Mouse (Mus musculus) hindbrain, postnatal 0 days (tissue): ENCODE measurements around the gene Ggct. TPM values are rescaled to one million over a fixed set of nuclear protein-coding genes. Genes with fewer than 3 reads are reported as not detected.

Experiments
- ATAC-seq: fragments of 200-750 bp; cut with Nextera tagmentation; 2 replicates; pipeline ENCODE4 v1.8.0; 2017; ENCODE audit warnings: mild to moderate bottlenecking, moderate TSS enrichment, moderate library complexity
- DNase-seq: peaks from one replicate; pipeline ENCODE4 v3.0.0-alpha.2; 2015; ENCODE audit warnings: low spot score
- H3K27ac ChIP-seq: fragments of 300-500 bp; sonication (generic); 2 replicates; pipeline ENCODE4 v1.5.1; 2014; ENCODE audit warnings: mild to moderate bottlenecking
- H3K27me3 ChIP-seq: fragments of 300-500 bp; sonication (generic); 2 replicates; pipeline ENCODE4 v1.6.1; 2014; ENCODE audit warnings: low read length, mixed read lengths; ENCODE audit not compliant: insufficient read depth
- H3K36me3 ChIP-seq: fragments of 300-500 bp; sonication (generic); 2 replicates; pipeline ENCODE4 v1.6.1; 2014; ENCODE audit warnings: low read length, mixed read lengths; ENCODE audit not compliant: insufficient read depth
- H3K4me1 ChIP-seq: fragments of 300-500 bp; sonication (generic); 2 replicates; pipeline ENCODE4 v1.6.1; 2014; ENCODE audit warnings: antibody characterized with exemption, low read length, mixed read lengths; ENCODE audit not compliant: insufficient read depth
- H3K4me2 ChIP-seq: fragments of 300-500 bp; sonication (generic); 2 replicates; pipeline ENCODE4 v1.6.1; 2014; ENCODE audit warnings: low read depth, mild to moderate bottlenecking, low read length, moderate library complexity, mixed read lengths
- H3K4me3 ChIP-seq: fragments of 300-500 bp; sonication (generic); 2 replicates; pipeline ENCODE4 v1.5.1; 2014; ENCODE audit warnings: low read length
- H3K9ac ChIP-seq: fragments of 300-500 bp; sonication (generic); replicated peaks from 2 replicates; pipeline ENCODE4 v1.6.1; 2014; ENCODE audit warnings: mild to moderate bottlenecking, low read length, moderate library complexity, mixed read lengths
- H3K9me3 ChIP-seq: fragments of 300-500 bp; sonication (generic); 2 replicates; pipeline ENCODE4 v1.6.1; 2016; ENCODE audit warnings: low read length, mixed read lengths
- CTCF ChIP-seq: IDR thresholded peaks from 2 replicates; pipeline ENCODE4 v1.5.1; 2016; ENCODE audit warnings: antibody characterized with exemption, control low read depth, low read depth
- WGBS: fragments of 180-500 bp; shearing (Covaris S2); extraction: QIAGEN DNeasy Blood & Tissue Kit; methylation state at CpG from one replicate; pipeline ENCODE4 v1.1.7; 2014; 5-methylcytosine and 5-hydroxymethylcytosine counted together
- polyA plus RNA-seq: library from polyadenylated mRNA; unstranded; fragments of >200 nt; fragmentation: Nextera tagmentation; extraction: Ambion mirVana; gene quantifications from 2 replicates; pipeline ENCODE4 v1.2.1, GENCODE M21; 2015
- total RNA-seq: library from RNA; depleted of rRNA; stranded (reverse); fragments of >200 nt; gene quantifications from 2 replicates; pipeline ENCODE4 v1.2.3, GENCODE M21; 2014

Gene Ggct
- total and polyA plus RNA-seq, 2 experiments from 2014 or later: 8.5 to 23.0 TPM

DNA sequence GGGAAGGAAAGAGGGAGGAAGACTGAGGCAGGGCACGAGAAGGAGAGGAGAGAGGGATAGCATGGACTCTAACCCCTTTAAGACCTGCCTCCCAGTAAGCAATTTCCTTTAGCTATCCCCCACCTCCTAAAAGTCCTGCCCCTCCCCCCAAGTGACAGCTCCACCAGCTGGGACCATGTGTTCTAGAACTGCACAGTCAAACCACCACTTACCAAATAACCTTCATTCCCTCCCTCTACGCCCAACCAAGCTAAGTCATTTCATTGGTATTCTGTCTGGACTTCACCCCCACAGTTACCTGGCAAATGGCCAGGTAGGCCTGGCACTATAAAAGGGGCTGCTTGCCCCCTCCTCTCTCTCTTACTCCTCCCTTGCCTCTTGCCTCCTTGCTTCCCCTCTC is 34.9 kb upstream of the Ggct start:
- Histone ChIP-seq H3K36me3 (no peaks in the 10 kb centered on the region), H3K4me3 (no peak overlapping the region), H3K9ac (no peak overlapping the region), H3K27ac (no peak overlapping the region), H3K4me1 (no peaks in the 10 kb centered on the region), H3K27me3 (no peaks in the 10 kb centered on the region), H3K4me2 (no peak overlapping the region), H3K9me3 (no peaks in the 10 kb centered on the region)
- 56% methylated on average over 2 of the region's 2 CpGs for WGBS
- DNase-seq: peak; percentile 39
- no peak for TF ChIP-seq CTCF
- no peak for ATAC-seq

DNA sequence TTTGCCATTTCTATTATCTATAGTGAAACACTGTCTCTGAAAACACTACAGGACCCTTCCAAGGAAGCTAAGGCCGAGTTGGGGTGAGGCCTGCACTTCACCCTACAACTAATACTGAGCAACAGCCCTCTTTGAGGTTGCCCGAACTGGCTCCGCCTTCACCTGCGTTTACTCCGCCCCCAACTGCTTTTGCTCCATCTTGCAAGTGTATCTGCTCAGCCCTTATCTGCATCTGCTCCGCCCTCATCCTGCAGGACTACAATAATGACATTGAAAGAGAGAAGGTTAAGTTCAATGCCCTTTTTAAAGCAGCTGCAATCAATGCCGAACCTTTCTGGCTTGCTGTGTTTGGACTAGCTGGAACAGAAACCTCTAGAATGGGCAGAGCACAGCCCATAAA is 29.1 kb upstream of the Ggct start:
- H3K27me3 ChIP-seq: no peaks in the 10 kb centered on the region
- no peak overlapping the region for H3K4me2 ChIP-seq
- no peak for TF ChIP-seq CTCF
- DNase-seq: no peak
- H3K4me3 ChIP-seq: no peak overlapping the region
- no peaks in the 10 kb centered on the region for H3K4me1 ChIP-seq
- 89% methylated on average over 7 of the region's 7 CpGs for WGBS
- ATAC-seq: no peak
- no peaks in the 10 kb centered on the region for H3K9me3 ChIP-seq
- H3K27ac ChIP-seq: no peak overlapping the region
- H3K36me3 ChIP-seq: no peaks in the 10 kb centered on the region
- no peak overlapping the region for H3K9ac ChIP-seq

DNA sequence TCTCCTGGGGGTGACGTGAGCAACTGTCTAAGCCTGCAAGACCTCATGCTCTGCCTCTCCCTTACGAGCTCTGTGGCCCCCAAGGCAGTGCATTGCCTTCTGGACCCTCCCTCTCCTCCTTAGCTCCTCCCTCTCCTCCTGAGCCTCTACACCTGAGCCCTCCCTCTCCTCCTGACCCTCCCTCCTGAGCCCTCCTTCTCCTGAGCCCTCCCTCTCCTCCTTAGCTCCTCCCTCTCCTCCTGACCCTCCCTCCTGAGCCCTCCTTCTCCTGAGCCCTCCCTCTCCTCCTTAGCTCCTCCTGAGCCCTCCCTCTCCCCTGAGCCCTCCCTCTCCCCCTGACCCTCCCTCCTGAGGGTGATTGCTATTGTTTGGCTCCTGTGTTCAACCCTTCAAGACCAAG is 25.7 kb upstream of the Ggct start:
- no peak for ATAC-seq
- DNase-seq: no peak
- 81% methylated on average over 2 of the region's 2 CpGs for WGBS
- no peaks in the 10 kb centered on the region for H3K27me3 ChIP-seq
- H3K4me1 ChIP-seq: no peaks in the 10 kb centered on the region
- TF ChIP-seq CTCF: no peak
- H3K36me3 ChIP-seq: no peaks in the 10 kb centered on the region
- H3K27ac ChIP-seq: no peak overlapping the region
- H3K9me3 ChIP-seq: no peaks in the 10 kb centered on the region
- no peak overlapping the region for H3K9ac ChIP-seq
- no peak overlapping the region for H3K4me3 ChIP-seq
- H3K4me2 ChIP-seq: no peak overlapping the region

DNA sequence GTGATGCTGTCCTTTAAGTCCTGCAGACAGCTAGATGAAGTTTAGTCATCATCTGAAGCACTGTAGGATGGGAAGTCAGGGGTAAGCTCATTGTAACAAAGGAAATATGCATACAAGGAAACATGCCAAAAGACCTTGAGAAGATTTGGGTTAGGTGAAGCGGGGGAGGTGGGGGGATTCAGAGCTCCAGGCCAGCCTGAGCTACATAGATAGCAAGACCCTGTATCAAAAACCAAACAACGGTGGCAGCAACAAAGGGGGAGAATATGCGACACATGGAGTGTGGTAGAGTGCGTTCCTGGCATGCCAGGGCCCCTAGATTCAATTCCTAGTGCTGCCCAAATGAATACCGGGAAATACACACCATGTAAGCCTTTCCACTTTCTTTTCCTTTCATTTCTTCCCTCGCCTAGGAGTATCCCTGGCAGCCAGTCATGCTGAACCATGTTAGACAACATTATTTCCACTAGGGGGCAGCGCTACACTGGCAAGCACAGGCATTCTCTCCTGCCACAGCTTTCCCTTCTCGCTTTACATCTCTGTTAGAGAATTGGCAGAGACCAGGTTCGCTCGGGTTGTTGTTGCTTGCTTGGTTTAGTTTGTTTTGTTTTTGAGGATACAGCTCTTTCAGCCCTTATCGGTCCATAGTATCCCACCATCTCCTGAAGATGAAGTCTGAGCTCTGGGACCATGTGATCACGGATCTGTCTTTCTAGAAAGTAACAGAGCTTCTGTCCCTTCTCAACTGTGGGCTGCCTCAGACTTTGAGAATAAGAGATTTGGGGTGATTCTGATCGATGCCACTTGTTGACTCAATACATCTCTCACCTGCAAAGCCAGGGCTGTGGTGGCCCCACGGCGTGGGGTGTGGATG is 24.2 kb upstream of the Ggct start:
- Histone ChIP-seq H3K4me1 (no peaks in the 10 kb centered on the region), H3K9me3 (no peaks in the 10 kb centered on the region), H3K4me3 (no peak overlapping the region), H3K27ac (no peak overlapping the region), H3K36me3 (no peaks in the 10 kb centered on the region), H3K27me3 (no peaks in the 10 kb centered on the region), H3K9ac (no peak overlapping the region), H3K4me2 (peak overlapping the region; percentile 30; the same call in 1 of the 2 replicates)
- DNase-seq (peak; percentile 94), ATAC-seq (peak; percentile 85)
- peak; percentile 97 for TF ChIP-seq CTCF
- WGBS: 25% methylated on average over 15 of the region's 15 CpGs

DNA sequence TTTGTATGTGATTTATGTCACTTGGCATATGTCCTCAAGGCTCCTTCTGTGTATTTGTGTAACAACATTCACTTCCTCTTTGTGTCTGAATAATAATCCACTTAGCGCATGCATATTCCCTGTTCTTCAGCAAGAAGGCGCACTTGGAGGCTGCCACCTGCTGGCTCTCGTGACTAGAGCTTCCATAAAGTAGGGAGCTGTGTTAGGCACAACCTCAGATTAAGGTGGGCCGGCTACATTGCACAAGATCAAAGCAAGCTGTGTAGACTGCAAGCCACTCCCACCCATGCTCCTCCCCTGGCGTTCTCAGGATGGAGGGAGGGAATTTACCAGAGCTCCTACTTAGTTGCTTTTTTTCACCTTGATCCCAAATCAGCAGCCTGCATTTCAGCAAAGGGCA is 23.5 kb upstream of the Ggct start:
- ATAC-seq: peak; percentile 60; the same call in 1 of the 2 replicates
- DNase-seq: peak; percentile 68
- Histone ChIP-seq H3K4me2 (no peak overlapping the region), H3K4me1 (no peaks in the 10 kb centered on the region), H3K27me3 (no peaks in the 10 kb centered on the region), H3K36me3 (no peaks in the 10 kb centered on the region), H3K4me3 (no peak overlapping the region), H3K9ac (no peak overlapping the region), H3K27ac (no peak overlapping the region), H3K9me3 (no peaks in the 10 kb centered on the region)
- peak; percentile 72 for TF ChIP-seq CTCF
- 25% methylated on average over 5 of the region's 5 CpGs for WGBS

DNA sequence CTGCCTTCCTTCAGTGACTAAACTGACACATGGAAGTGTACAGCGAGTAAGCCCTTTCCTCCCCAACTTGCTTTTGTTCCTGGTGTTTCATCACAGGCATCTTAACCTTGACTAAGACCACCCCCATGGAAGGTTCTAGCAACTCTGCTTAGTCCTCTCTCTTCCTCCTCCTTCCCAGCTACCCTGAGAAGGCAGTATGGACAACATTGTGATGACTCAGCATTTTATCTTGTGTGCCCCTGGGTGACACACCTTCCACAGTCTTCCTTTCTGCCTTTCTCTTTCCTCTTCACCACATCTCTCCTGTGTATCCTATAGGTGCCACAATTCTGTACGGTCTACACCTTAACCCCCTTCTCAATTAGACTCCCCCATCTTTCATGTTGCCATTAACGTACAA is 21.4 kb upstream of the Ggct start:
- ATAC-seq: no peak
- Histone ChIP-seq H3K4me1 (0 out of 2 replicates have a peak, but pooled peaks cover 4% of the 10 kb centered on the region), H3K36me3 (no peaks in the 10 kb centered on the region), H3K27me3 (no peaks in the 10 kb centered on the region), H3K9ac (no peak overlapping the region), H3K4me2 (no peak overlapping the region), H3K9me3 (no peaks in the 10 kb centered on the region), H3K4me3 (no peak overlapping the region), H3K27ac (no peak overlapping the region)
- 91% methylated on average over 3 of the region's 3 CpGs for WGBS
- no peak for DNase-seq
- no peak for TF ChIP-seq CTCF

DNA sequence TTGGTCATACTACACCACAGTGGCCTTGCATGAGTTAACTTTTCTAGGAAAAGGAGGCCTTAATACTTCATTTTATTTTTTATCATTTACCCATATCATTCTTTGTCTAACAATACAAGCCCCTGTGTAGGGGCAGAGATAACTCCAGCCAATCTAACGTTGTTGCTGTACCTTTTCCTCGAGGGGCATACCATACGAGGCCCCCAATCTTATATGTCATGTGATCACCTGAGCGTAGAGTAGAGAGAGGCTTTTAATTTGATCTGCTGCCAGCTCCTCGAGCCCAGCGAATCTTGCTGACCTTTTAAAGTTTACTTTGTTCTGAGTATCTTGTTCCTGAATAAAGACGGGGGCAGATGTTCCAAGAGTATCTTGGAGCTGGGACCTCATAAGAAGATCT is 19.8 kb upstream of the Ggct start:
- DNase-seq: no peak
- no peak for TF ChIP-seq CTCF

More for the DNA sequence above, 19.8 kb upstream of the Ggct start:
- Histone ChIP-seq H3K27me3 (no peaks in the 10 kb centered on the region), H3K27ac (no peak overlapping the region), H3K4me2 (no peak overlapping the region), H3K4me3 (no peak overlapping the region), H3K9ac (no peak overlapping the region), H3K36me3 (no peaks in the 10 kb centered on the region), H3K4me1 (0 out of 2 replicates have a peak, but pooled peaks cover 4% of the 10 kb centered on the region), H3K9me3 (no peaks in the 10 kb centered on the region)
- WGBS: 80% methylated on average over 7 of the region's 7 CpGs
- no peak for ATAC-seq
